Mouse (Mus musculus) liver, postnatal 0 days (tissue): ENCODE measurements around the gene Dhx34. TPM values are rescaled to one million over a fixed set of nuclear protein-coding genes. Genes with fewer than 3 reads are reported as not detected.

Experiments used
- ATAC-seq: fragments of 200-750 bp; cut with Nextera tagmentation; 2 replicates; pipeline ENCODE4 v1.8.0; 2017; ENCODE audit warnings: mild to moderate bottlenecking, moderate library complexity
- DNase-seq: peaks from one replicate; pipeline ENCODE4 v3.0.0-alpha.2; 2016
- H3K27ac ChIP-seq: fragments of 300-500 bp; sonication (generic); 2 replicates; pipeline ENCODE4 v1.5.1; 2014; ENCODE audit warnings: antibody characterized with exemption, moderate library complexity, mild to moderate bottlenecking, low read depth
- H3K27me3 ChIP-seq: fragments of 300-500 bp; sonication (generic); 2 replicates; pipeline ENCODE4 v1.6.1; 2014; ENCODE audit warnings: low read length, control low read depth, mixed read lengths; ENCODE audit not compliant: insufficient read depth
- H3K36me3 ChIP-seq: fragments of 300-500 bp; sonication (generic); replicated peaks from 2 replicates; pipeline ENCODE4 v1.6.1; 2014; ENCODE audit warnings: mild to moderate bottlenecking, control low read depth, low read length, moderate library complexity, mixed read lengths; ENCODE audit not compliant: insufficient read depth
- H3K4me1 ChIP-seq: fragments of 300-500 bp; sonication (generic); 2 replicates; pipeline ENCODE4 v1.6.1; 2014; ENCODE audit warnings: antibody characterized with exemption, mild to moderate bottlenecking, control low read depth; ENCODE audit not compliant: insufficient read depth
- H3K4me2 ChIP-seq: fragments of 300-500 bp; sonication (generic); 2 replicates; pipeline ENCODE4 v1.6.1; 2014; ENCODE audit warnings: low read depth, mild to moderate bottlenecking, low read length, moderate library complexity, mixed read lengths
- H3K4me3 ChIP-seq: fragments of 300-500 bp; sonication (generic); 2 replicates; pipeline ENCODE4 v1.5.1; 2014; ENCODE audit warnings: low read depth, low read length
- H3K9ac ChIP-seq: fragments of 300-500 bp; sonication (generic); replicated peaks from 2 replicates; pipeline ENCODE4 v1.6.1; 2014; ENCODE audit warnings: mild to moderate bottlenecking, moderate library complexity
- H3K9me3 ChIP-seq: fragments of 300-500 bp; sonication (generic); 2 replicates; pipeline ENCODE4 v1.6.1; 2016; ENCODE audit warnings: mild to moderate bottlenecking, control low read depth, low read length, mixed read lengths
- CTCF ChIP-seq: sonication (generic); IDR thresholded peaks from 2 replicates; pipeline ENCODE4 v1.5.1; 2016; ENCODE audit warnings: antibody characterized with exemption, low read depth
- EP300 ChIP-seq: IDR thresholded peaks from 2 replicates; pipeline ENCODE4 v1.6.1; 2016; ENCODE audit warnings: antibody characterized with exemption, low read depth, mild to moderate bottlenecking
- WGBS: fragments of 180-500 bp; shearing (Covaris S2); extraction: QIAGEN DNeasy Blood & Tissue Kit; methylation state at CpG from one replicate; pipeline ENCODE4 v1.1.7; 2014; ENCODE audit not compliant: insufficient replicate concordance; 5-methylcytosine and 5-hydroxymethylcytosine counted together
- polyA plus RNA-seq: library from polyadenylated mRNA; unstranded; fragments of >200 nt; fragmentation: Nextera tagmentation; extraction: Ambion mirVana; gene quantifications from 2 replicates; pipeline ENCODE4 v1.2.1, GENCODE M21; 2015

The Dhx34 gene
- polyA plus RNA-seq, 1 experiment from 2014 or later, result 3.6 TPM

DNA sequence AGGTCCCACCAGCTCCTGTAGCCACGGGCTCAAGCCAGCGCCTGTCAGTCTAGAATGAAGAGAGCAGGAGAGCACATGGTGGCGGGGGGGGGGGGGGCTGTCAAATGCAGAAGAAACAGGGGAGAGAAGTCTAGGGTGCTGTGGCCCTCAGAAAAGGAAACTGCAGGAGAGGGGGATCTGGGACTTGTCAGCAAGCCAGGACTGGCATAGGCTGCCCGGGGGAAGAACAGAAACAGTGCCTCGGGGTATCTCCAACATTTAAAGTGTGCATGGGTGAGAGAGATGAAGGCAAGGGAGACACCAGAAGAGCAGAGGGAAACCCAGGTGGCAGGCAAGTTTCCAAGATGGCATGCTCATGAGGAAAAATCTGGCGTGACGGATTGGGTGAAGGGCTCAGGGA lies 59.8 kb downstream of the Dhx34 start:
- no peak overlapping the region for H3K4me2 ChIP-seq
- no peak overlapping the region for H3K9ac ChIP-seq
- H3K36me3 ChIP-seq, result no peaks in the 10 kb centered on the region
- H3K4me3 ChIP-seq, result no peak overlapping the region
- WGBS, result 77% methylated on average over 6 of the region's 7 CpGs
- ATAC-seq (no peak), DNase-seq (no peak)
- peaks cover 19% of the 10 kb centered on the region for H3K27me3 ChIP-seq
- H3K4me1 ChIP-seq, result no peaks in the 10 kb centered on the region
- H3K9me3 ChIP-seq, result no peaks in the 10 kb centered on the region
- TF ChIP-seq CTCF (no peak), EP300 (no peak)
- H3K27ac ChIP-seq, result no peak overlapping the region

DNA sequence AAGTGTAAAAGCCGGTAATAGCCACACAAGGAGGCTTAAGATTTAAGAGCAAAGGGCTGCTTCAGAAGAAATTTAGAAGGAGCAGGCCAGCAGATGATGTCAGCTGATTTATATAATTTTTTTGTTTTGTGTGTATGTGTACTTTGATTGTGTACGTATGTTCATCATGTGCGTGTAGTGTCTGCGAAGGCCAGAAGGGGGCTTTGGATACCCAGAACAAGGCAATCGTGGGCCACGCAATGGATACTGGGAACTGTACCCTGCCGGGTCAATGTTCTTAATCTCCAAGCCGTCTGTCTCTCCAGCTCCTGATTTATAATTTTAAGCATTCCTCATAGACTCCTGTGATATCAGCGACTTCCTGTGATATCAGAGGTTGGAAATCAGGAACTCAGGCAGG lies 60.5 kb downstream of the Dhx34 start:
- no peak overlapping the region for H3K27ac ChIP-seq
- 86% methylated on average over 9 of the region's 9 CpGs for WGBS
- H3K9ac ChIP-seq, result no peak overlapping the region
- no peak overlapping the region for H3K4me2 ChIP-seq
- TF ChIP-seq CTCF (no peak), EP300 (no peak)
- no peaks in the 10 kb centered on the region for H3K4me1 ChIP-seq
- no peak overlapping the region for H3K4me3 ChIP-seq
- H3K27me3 ChIP-seq, result peaks cover 19% of the 10 kb centered on the region
- H3K9me3 ChIP-seq, result no peaks in the 10 kb centered on the region
- no peaks in the 10 kb centered on the region for H3K36me3 ChIP-seq
- ATAC-seq (no peak), DNase-seq (no peak)

DNA sequence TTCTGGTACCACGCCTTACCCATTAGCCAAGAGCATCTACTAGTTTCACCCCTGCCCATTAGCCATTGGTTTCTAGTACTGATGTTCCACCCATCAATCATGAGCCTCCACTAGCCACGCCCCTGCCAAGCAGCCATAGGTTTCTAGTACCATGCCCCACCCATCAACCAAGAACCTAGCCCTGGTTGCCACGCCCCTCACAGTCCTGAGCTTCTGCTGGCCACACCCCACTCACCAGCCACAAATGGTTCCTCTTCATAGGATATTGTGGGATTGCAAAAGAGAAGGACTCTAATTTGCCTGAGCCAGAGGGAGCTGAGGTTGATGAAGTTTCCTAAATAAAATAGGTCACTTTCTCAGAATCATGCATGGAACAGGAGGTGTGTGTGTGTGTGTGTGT lies 61.1 kb downstream of the Dhx34 start:
- H3K27ac ChIP-seq, result no peak overlapping the region
- DNase-seq, result peak; percentile 39
- ATAC-seq, result no peak
- no peak overlapping the region for H3K4me2 ChIP-seq
- 50% methylated on average over 3 of the region's 3 CpGs for WGBS
- H3K36me3 ChIP-seq, result no peaks in the 10 kb centered on the region
- H3K27me3 ChIP-seq, result peaks cover 19% of the 10 kb centered on the region
- H3K9ac ChIP-seq, result no peak overlapping the region
- TF ChIP-seq EP300, result no peak
- no peak for TF ChIP-seq CTCF
- H3K4me3 ChIP-seq, result no peak overlapping the region
- no peaks in the 10 kb centered on the region for H3K4me1 ChIP-seq
- no peaks in the 10 kb centered on the region for H3K9me3 ChIP-seq

DNA sequence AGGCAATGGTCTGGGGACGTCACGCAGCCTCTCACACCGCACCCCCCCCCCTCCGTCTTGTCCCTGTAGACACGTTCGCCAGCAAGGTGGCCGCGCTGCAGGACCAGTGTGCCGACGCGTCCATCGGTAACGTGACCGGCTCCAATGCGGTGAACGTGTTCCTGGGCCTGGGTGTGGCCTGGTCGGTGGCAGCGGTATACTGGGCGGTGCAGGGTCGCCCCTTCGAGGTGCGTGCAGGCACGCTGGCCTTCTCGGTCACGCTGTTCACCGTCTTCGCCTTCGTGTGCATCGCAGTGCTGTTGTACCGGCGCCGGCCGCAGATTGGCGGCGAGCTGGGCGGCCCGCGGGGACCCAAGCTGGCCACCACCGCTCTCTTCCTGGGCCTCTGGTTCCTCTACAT lies 63.1 kb downstream of the Dhx34 start:
- Histone ChIP-seq H3K27me3 (peaks cover 19% of the 10 kb centered on the region), H3K36me3 (no peaks in the 10 kb centered on the region), H3K27ac (no peak overlapping the region), H3K4me1 (no peaks in the 10 kb centered on the region), H3K4me3 (no peak overlapping the region), H3K4me2 (no peak overlapping the region), H3K9ac (no peak overlapping the region), H3K9me3 (no peaks in the 10 kb centered on the region)
- ATAC-seq (no peak), DNase-seq (no peak)
- 13% methylated on average over 31 of the region's 39 CpGs for WGBS
- TF ChIP-seq CTCF (no peak), EP300 (no peak)

DNA sequence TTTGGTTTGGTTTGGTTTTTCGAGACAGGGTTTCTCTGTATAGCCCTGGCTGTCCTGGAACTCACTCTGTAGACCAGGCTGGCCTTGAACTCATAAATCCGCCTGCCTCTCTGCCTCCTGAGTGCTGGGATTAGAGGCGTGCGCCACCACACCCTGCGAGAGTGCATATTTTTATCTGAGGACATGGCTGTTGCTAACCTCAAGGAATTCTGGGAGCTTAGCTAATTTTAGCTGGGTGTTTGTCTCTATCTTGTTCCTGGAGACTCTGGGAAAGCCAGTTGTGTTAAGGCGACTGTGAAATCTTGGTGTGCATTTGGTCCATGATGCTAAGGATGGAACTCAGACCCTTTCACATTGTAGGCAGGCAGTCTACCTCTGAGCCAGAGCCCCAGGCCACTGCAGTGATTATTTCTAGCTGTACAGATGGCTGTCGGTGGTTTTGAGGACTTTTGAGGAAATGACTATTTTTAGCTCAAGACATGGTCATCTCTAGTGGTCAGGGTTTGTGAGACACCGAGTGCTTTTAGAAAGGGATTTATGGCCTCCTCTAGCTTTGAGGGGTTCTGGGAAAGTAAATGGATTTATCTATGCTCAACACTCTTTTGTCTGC lies 65.6 kb downstream of the Dhx34 start:
- Histone ChIP-seq H3K9ac (no peak overlapping the region), H3K36me3 (no peaks in the 10 kb centered on the region), H3K9me3 (no peaks in the 10 kb centered on the region), H3K4me1 (no peaks in the 10 kb centered on the region), H3K27ac (no peak overlapping the region), H3K4me3 (no peak overlapping the region), H3K27me3 (peaks cover 19% of the 10 kb centered on the region), H3K4me2 (no peak overlapping the region)
- TF ChIP-seq EP300 (no peak), CTCF (no peak)
- 48% methylated on average over 8 of the region's 8 CpGs for WGBS
- ATAC-seq (no peak), DNase-seq (no peak)

DNA sequence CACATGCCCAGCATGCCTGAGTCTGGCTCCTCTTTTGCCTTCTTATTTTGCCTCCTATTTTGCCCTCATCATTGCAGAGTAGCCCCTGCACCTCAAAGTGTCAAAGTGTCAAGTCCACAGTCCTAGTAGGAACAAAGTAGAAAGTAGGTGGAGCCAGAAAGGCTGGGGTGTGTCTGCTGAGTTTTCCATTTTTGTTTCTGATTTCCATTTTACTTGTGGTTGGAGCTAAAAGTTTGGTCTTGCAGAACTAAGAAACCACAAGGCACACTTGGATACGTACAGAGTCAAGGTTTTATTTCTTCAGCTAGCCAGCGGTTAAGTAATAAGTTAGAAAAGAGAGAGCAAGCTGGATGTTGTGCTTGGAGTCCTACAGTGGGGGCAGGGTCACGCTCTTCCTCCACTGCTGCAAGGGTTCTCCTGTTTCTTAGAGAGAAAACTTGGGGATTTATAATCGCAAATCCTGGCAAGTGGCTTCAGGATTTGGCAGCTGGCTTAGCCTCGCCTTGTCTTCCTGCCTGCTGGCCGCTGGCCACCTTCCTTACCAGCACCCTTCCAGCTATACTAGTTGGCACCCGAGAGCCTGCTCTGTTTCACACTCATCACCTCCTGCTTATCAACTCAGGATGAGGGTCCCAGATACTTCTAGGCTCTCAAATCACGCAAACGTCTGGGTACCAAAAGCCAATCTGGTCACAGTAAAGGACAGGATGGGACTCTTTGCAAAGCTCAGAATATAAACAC lies 66.5 kb downstream of the Dhx34 start:
- no peak overlapping the region for H3K4me3 ChIP-seq
- H3K4me1 ChIP-seq, result no peaks in the 10 kb centered on the region
- H3K9ac ChIP-seq, result no peak overlapping the region
- H3K4me2 ChIP-seq, result no peak overlapping the region
- WGBS, result 54% methylated on average over 9 of the region's 9 CpGs
- no peak overlapping the region for H3K27ac ChIP-seq
- TF ChIP-seq CTCF (no peak), EP300 (no peak)
- DNase-seq (no peak), ATAC-seq (no peak)
- H3K36me3 ChIP-seq, result no peaks in the 10 kb centered on the region
- no peaks in the 10 kb centered on the region for H3K9me3 ChIP-seq
- H3K27me3 ChIP-seq, result peaks cover 19% of the 10 kb centered on the region
